ENCODE assay signal across 8 mouse cellular contexts in genomic region chr5:48371890-48372766, GRCm38 (mm10). TPM values are rescaled to one million over a fixed set of nuclear protein-coding genes. Genes with fewer than 3 reads are reported as not detected.
A peak's percentile ranks its signal among the peaks of the same experiment; 100 is the strongest.
DNase-seq lines count a peak whose midpoint lies in the region; ATAC-seq and TF ChIP-seq lines count a peak whose summit lies in the region.

No protein-coding gene starts in this region.

- H3K36me3 ChIP-seq in hindbrain, embryonic 13.5 days: peaks cover 13% of the 10 kb centered on the region

- H3K9me3 ChIP-seq in hindbrain, embryonic 13.5 days: no peaks in the 10 kb centered on the region

- TF ChIP-seq CTCF in Patski (IDR thresholded peaks at IDR 0.05): no peak

- peak overlapping the region; percentile 76; the same call in 1 of the 2 replicates for H3K27ac ChIP-seq in hindbrain, embryonic 13.5 days

- peaks cover 3% of the 10 kb centered on the region for H3K27me3 ChIP-seq in Patski
- no peaks in the 10 kb centered on the region for H3K27me3 ChIP-seq in hindbrain, embryonic 13.5 days

- POLR2A ChIA-PET in Patski (lab: Charles Lee): no interaction called here

- ATAC-seq in Patski: peak; percentile 100
- ATAC-seq in hindbrain, embryonic 13.5 days (ENCODE audit: low FRiP score): peak; percentile 100

- H3K4me1 ChIP-seq in hindbrain, embryonic 13.5 days (replicated peaks): peaks cover 10% of the 10 kb centered on the region

- CTCF ChIA-PET in Patski (lab: Charles Lee): interaction anchor here (1.6 kb wide), 1 partner anchor 12 kb away, joined by 8 read pairs; no protein-coding TSS in a partner anchor

- peak overlapping the region; percentile 81 for H3K4me3 ChIP-seq in hindbrain, embryonic 13.5 days

- WGBS in hindbrain, embryonic 13.5 days: under 1% methylated on average over 44 of the region's 44 CpGs

- H3K4me2 ChIP-seq in hindbrain, embryonic 13.5 days: peak overlapping the region; percentile 65

- in situ Hi-C loops in Patski (cut with MboI; ENCODE audit: low pct_unique_long_range_greater_than_20kb): no loop called here

- peak; percentile 60 for DNase-seq in Patski (ENCODE audit: low read depth, low spot score)
- peak; percentile 95 to 97 for DNase-seq in cerebellum, postnatal 14 days
- peak; percentile 90 to 94 for DNase-seq in frontal cortex, postnatal 14 days (ENCODE audit: low spot score in 2 of 2)
- peak; percentile 93 to 94 for DNase-seq in layer of hippocampus, postnatal 25 days (ENCODE audit: extremely low spot score in 1 of 2, low spot score in 1 of 2)
- DNase-seq in lung, postnatal 25 days (ENCODE audit: low spot score): peak; percentile 94
- DNase-seq in retina, embryonic 14.5 days (ENCODE audit: low spot score): peak; percentile 98
- DNase-seq in thymus, postnatal 4 days: peak; percentile 96

- H3K9ac ChIP-seq in hindbrain, embryonic 13.5 days: peak overlapping the region; percentile 79

RNA-seq across cellular contexts. Expression of gene 5730480H06Rik, which starts 44.4 kb away (rescaled TPM):
- 14.1 TPM for polyA plus RNA-seq in Patski (2021)
- 19.2 and 21.2 TPM in 2 replicates for polyA plus RNA-seq in hindbrain, embryonic 13.5 days (2015; fragmentation: Nextera tagmentation; extraction: Ambion mirVana)
- 10 to 100 TPM; 19.3 to 21.2 TPM for total RNA-seq in layer of hippocampus, postnatal 25 days (2021)

Comparison
In these comparisons a context has a peak if more than half of its experiments do, and no peak if none do; other contexts are left out.
1. Peak in every context shown above with its lines: DNase-seq, ATAC-seq, H3K4me3 ChIP-seq and H3K27ac ChIP-seq.